Mouse (Mus musculus): Measurements from ENCODE around the gene U2surp. TPM values are rescaled to one million over a fixed set of nuclear protein-coding genes. Genes with fewer than 3 reads are reported as not detected.
A peak's percentile ranks its signal among the peaks of the same experiment; 100 is the strongest.

The U2surp gene
- total and polyA plus RNA-seq, 3 experiments, result 69.0 to 244 (median 72.1) TPM

DNA sequence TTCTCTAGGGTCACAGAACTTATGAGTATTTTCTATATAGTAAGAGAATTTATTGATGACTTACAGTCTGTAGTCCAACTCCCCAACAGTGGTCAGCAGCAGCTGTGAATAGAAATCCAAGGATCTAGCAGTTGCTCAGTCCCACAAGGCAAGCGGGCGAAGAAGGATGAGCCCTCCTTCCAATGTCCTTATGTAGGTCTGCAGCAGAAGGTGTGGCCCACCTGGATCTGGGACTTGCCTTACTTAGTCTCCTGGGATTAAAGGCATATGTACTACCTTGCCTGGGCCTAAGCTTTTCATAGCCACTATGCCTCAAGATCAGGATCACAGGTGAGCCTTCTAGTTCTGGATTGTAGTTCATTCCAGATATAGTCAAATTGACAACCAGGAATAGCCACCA is 2.0 kb upstream of the U2surp start:
- Histone ChIP-seq H3K9me3 (replicated peaks; ENCODE audit: insufficient read depth, low read length) (no peaks in the 10 kb centered on the region), H3K4me3 (ENCODE audit: control insufficient read depth in 1 of 2, insufficient read depth in 1 of 2, low read depth in 2 of 2, low read length in 2 of 2) (no peak overlapping the region), H3K79me2 (ENCODE audit: control insufficient read depth, insufficient read depth, low read length, poor library complexity) (peaks cover 36% of the 10 kb centered on the region), H3K4me1 (ENCODE audit: control insufficient read depth in 1 of 2, insufficient read depth in 2 of 2, low read length in 2 of 2) (peaks cover 2 to 18% of the 10 kb centered on the region in 2 experiments), H3K9ac (ENCODE audit: control insufficient read depth, low read depth, low read length, poor library complexity, severe bottlenecking) (0 out of 2 replicates have a peak overlapping the region, but pooled peaks have one; percentile 9), H3K27ac (ENCODE audit: control insufficient read depth, low read depth, low read length) (peak overlapping the region; percentile 42), H3K27me3 (ENCODE audit: control insufficient read depth in 1 of 2, insufficient read depth in 2 of 2, low read length in 2 of 2) (no peaks in the 10 kb centered on the region), H3K36me3 (ENCODE audit: control insufficient read depth in 1 of 2, insufficient read depth in 2 of 2, low read length in 2 of 2) (peaks cover 0 to 31% of the 10 kb centered on the region in 2 experiments; a peak in 3 of 4 replicates)
- DNase-seq (ENCODE audit: low read depth, low spot score), result no peak
- TF ChIP-seq ETS1 (IDR thresholded peaks at IDR 0.05; ENCODE audit: low read depth, low read length) (no peak), POLR2A (IDR thresholded peaks at IDR 0.05; ENCODE audit: control insufficient read depth in 1 of 2, insufficient read depth in 1 of 2, low read depth in 1 of 2, low read length in 2 of 2, poor library complexity in 1 of 2) (no peak), ELF1 (IDR thresholded peaks at IDR 0.05; ENCODE audit: low read depth, low read length) (no peak), MAX (IDR thresholded peaks at IDR 0.05; ENCODE audit: low read length) (no peak)

DNA sequence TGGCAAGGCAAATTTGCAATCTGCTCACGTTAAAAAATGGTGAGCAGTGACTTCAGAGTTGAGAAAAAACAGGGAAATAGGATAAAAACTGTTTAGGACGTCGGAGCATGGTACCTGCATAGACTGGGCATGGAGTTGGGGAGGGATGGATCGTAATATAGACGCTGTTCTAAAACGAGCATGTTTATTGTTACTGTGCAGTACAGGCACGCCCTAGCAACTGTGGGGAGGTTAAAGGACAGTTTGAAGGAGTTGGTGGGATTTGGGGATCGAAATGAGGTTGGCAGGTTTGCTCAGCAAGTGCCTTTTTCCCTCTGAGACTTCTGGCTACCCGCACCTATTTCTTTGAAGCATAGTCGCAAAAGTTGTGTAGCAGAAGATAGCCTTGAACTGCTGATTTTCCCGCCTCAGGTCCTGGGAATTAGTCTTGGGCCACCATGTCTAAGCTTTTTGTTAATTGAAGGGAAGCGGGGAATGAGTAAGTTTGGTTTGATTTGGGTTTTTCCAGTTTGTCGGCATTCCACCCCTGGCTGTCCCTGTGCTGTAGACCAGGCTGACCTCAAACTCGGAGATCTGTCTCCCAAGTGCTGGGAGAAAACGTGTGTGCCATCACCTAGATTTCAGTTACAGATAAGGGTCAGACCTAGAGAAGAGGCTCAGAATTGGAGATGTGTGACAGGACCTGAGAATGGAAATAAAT is 685 bp upstream of the U2surp start:
- DNase-seq (ENCODE audit: low read depth, low spot score), result no peak

DNA sequence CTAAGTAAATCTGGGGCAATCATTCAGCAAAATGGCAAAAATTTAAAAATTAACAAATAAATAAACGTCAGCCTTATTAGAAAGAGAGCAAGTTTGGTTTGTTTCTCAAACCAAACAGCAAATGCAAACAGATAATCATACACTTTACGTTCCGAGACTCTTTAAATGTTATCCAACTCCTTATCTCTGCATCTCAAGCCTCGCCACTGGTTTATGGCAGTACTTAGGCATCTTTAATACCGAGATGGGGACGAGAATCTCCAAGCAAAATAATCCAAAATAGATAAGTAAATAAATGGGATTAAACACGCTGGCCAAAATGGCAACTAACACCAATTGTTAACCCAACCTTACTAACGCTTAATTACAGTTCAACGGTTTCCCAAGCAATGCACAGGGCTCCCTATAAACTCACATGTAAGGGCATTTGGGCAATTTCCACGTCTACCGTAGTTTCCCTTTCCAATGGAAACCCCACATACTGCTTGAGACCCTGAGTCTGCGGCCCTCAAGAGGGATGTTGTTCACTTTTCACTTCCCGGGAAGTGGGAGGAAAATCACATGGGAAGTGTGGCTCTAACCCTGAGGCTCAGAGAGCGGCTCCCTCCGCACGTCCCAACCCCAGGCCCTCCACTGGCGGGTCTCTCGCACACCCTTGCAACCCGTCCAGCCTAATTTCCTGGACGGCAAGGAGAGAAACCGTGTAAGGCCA is 947 bp downstream of the U2surp start:
- peak overlapping the region; percentile 92 for H3K27ac ChIP-seq (ENCODE audit: control insufficient read depth, low read depth, low read length)
- peak; percentile 58 for DNase-seq (ENCODE audit: low read depth, low spot score)

More for the DNA sequence above, 685 bp upstream of the U2surp start:
- no peaks in the 10 kb centered on the region for H3K9me3 ChIP-seq (replicated peaks; ENCODE audit: insufficient read depth, low read length)
- H3K4me3 ChIP-seq (ENCODE audit: control insufficient read depth in 1 of 2, insufficient read depth in 1 of 2, low read depth in 2 of 2, low read length in 2 of 2), result peak overlapping the region; percentile 43 to 59
- peaks cover 2 to 18% of the 10 kb centered on the region in 2 experiments for H3K4me1 ChIP-seq (ENCODE audit: control insufficient read depth in 1 of 2, insufficient read depth in 2 of 2, low read length in 2 of 2)
- peaks cover 47% of the 10 kb centered on the region for H3K79me2 ChIP-seq (ENCODE audit: control insufficient read depth, insufficient read depth, low read length, poor library complexity)
- no peaks in the 10 kb centered on the region for H3K27me3 ChIP-seq (ENCODE audit: control insufficient read depth in 1 of 2, insufficient read depth in 2 of 2, low read length in 2 of 2)
- TF ChIP-seq TCF12 (IDR thresholded peaks at IDR 0.05; ENCODE audit: low read depth, low read length) (no peak), POLR2AphosphoS5 (IDR thresholded peaks at IDR 0.05; ENCODE audit: borderline replicate concordance, low read depth, low read length) (peak; percentile 82; the same call in 1 of the 2 replicates)
- H3K9ac ChIP-seq (ENCODE audit: control insufficient read depth, low read depth, low read length, poor library complexity, severe bottlenecking), result peak overlapping the region; percentile 77
- H3K36me3 ChIP-seq (ENCODE audit: control insufficient read depth in 1 of 2, insufficient read depth in 2 of 2, low read length in 2 of 2), result peaks cover 0 to 37% of the 10 kb centered on the region in 2 experiments; a peak in 3 of 4 replicates
- H3K27ac ChIP-seq (ENCODE audit: control insufficient read depth, low read depth, low read length), result peak overlapping the region; percentile 94

More for the DNA sequence above, 947 bp downstream of the U2surp start:
- Histone ChIP-seq H3K9ac (ENCODE audit: control insufficient read depth, low read depth, low read length, poor library complexity, severe bottlenecking) (peak overlapping the region; percentile 95), H3K4me1 (ENCODE audit: control insufficient read depth in 1 of 2, insufficient read depth in 2 of 2, low read length in 2 of 2) (peaks cover 2 to 18% of the 10 kb centered on the region in 2 experiments), H3K36me3 (ENCODE audit: control insufficient read depth in 1 of 2, insufficient read depth in 2 of 2, low read length in 2 of 2) (peaks cover 0 to 43% of the 10 kb centered on the region in 2 experiments; a peak in 3 of 4 replicates), H3K9me3 (replicated peaks; ENCODE audit: insufficient read depth, low read length) (no peaks in the 10 kb centered on the region), H3K4me3 (ENCODE audit: control insufficient read depth in 1 of 2, insufficient read depth in 1 of 2, low read depth in 2 of 2, low read length in 2 of 2) (peak overlapping the region; percentile 62 to 98), H3K27me3 (ENCODE audit: control insufficient read depth in 1 of 2, insufficient read depth in 2 of 2, low read length in 2 of 2) (no peaks in the 10 kb centered on the region), H3K79me2 (ENCODE audit: control insufficient read depth, insufficient read depth, low read length, poor library complexity) (peaks cover 62% of the 10 kb centered on the region)
- TF ChIP-seq MAX (IDR thresholded peaks at IDR 0.05; ENCODE audit: low read length), result 0 out of 2 replicates have a peak, but pooled peaks have one; percentile 32
- no peak for TF ChIP-seq USF1 (IDR thresholded peaks at IDR 0.05; ENCODE audit: low read depth, low read length)
- peak; percentile 35; the same call in 1 of the 2 replicates for TF ChIP-seq MYB (IDR thresholded peaks at IDR 0.05; ENCODE audit: low read depth, low read length)
- TF ChIP-seq GATA1 (IDR thresholded peaks at IDR 0.05; ENCODE audit: low read depth, low read length), result peak; percentile 66; the same call in 1 of the 2 replicates
- TF ChIP-seq CHD2 (IDR thresholded peaks at IDR 0.05; ENCODE audit: low read length), result no peak
- TF ChIP-seq CHD1 (IDR thresholded peaks at IDR 0.05; ENCODE audit: low read depth, low read length), result no peak
- peak; percentile 48; the same call in 1 of the 2 replicates for TF ChIP-seq MYC (IDR thresholded peaks at IDR 0.05; ENCODE audit: low read depth, low read length)
- TF ChIP-seq RAD21 (IDR thresholded peaks at IDR 0.05; ENCODE audit: low read depth, low read length), result no peak
- TF ChIP-seq BHLHE40 (IDR thresholded peaks at IDR 0.05; ENCODE audit: borderline replicate concordance, low read depth, low read length), result no peak
- TF ChIP-seq TAL1 (IDR thresholded peaks at IDR 0.05; ENCODE audit: low read length), result no peak
- TF ChIP-seq MAZ (IDR thresholded peaks at IDR 0.05; ENCODE audit: low read depth, low read length), result no peak
